Mouse (Mus musculus) liver, embryonic 15.5 days (tissue): ENCODE data around the gene Kcnj6. TPM values are rescaled to one million over a fixed set of nuclear protein-coding genes. Genes with fewer than 3 reads are reported as not detected.

Source experiments
- ATAC-seq: fragments of 200-750 bp; cut with Nextera tagmentation; 2 replicates; pipeline ENCODE4 v1.8.0; 2017; ENCODE audit warnings: moderate number of reproducible peaks, mild to moderate bottlenecking, moderate library complexity; ENCODE audit not compliant: insufficient read depth
- H3K27ac ChIP-seq: fragments of 300-500 bp; sonication (generic); replicated peaks from 2 replicates; pipeline ENCODE4 v1.5.1; 2015; ENCODE audit warnings: mild to moderate bottlenecking, inconsistent platforms
- H3K27me3 ChIP-seq: fragments of 300-500 bp; sonication (generic); 2 replicates; pipeline ENCODE4 v1.6.1; 2015; ENCODE audit warnings: mild to moderate bottlenecking, inconsistent platforms
- H3K36me3 ChIP-seq: fragments of 300-500 bp; sonication (generic); replicated peaks from 2 replicates; pipeline ENCODE4 v1.6.1; 2015; ENCODE audit warnings: moderate library complexity, mild to moderate bottlenecking, inconsistent platforms
- H3K4me1 ChIP-seq: fragments of 300-500 bp; sonication (generic); replicated peaks from 2 replicates; pipeline ENCODE4 v1.6.1; 2015; ENCODE audit warnings: inconsistent platforms
- H3K4me2 ChIP-seq: fragments of 300-500 bp; sonication (generic); 2 replicates; pipeline ENCODE4 v1.6.1; 2015; ENCODE audit warnings: moderate library complexity, mild to moderate bottlenecking, inconsistent platforms
- H3K4me3 ChIP-seq: fragments of 300-500 bp; sonication (generic); replicated peaks from 2 replicates; pipeline ENCODE4 v1.5.1; 2015; ENCODE audit warnings: mild to moderate bottlenecking, inconsistent platforms
- H3K9ac ChIP-seq: fragments of 300-500 bp; sonication (generic); 2 replicates; pipeline ENCODE4 v1.6.1; 2015; ENCODE audit warnings: moderate library complexity, mild to moderate bottlenecking, inconsistent platforms
- H3K9me3 ChIP-seq: fragments of 300-500 bp; sonication (generic); replicated peaks from 2 replicates; pipeline ENCODE4 v1.6.1; 2016; ENCODE audit warnings: inconsistent platforms
- WGBS: fragments of 180-500 bp; shearing (Covaris S2); methylation state at CpG from one replicate; pipeline ENCODE4 v1.1.7; 2015; ENCODE audit warnings: mixed read lengths; ENCODE audit not compliant: insufficient replicate concordance; 5-methylcytosine and 5-hydroxymethylcytosine counted together
- polyA plus RNA-seq: library from polyadenylated mRNA; unstranded; fragments of >200 nt; fragmentation: Nextera tagmentation; extraction: Ambion mirVana; gene quantifications from 2 replicates; pipeline ENCODE4 v1.2.1, GENCODE M21; 2015

Kcnj6 gene
- polyA plus RNA-seq, 1 experiment from 2014 or later: not detected

DNA sequence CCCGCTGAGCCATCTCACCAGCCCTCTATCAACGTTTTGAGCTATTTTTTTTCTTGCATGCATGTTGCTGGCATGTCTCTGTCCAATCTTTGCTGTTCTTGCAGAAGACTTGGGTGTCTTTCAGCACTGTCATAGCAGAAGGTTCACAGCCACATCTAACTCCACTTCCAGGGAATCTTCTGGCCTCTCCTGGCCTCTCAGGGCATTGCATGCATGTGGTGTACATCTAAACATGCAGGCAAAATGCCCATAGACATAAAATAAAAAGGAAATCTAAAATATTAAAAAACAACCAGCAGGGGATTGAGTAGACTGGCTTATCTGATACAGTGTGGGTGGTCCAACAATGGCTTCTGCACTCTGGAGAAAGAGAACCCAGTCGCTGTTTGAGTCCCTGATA is 262.0 kb downstream of the Kcnj6 start:
- WGBS: 51% methylated on average over 3 of the region's 3 CpGs
- no peak overlapping the region for H3K4me3 ChIP-seq
- no peaks in the 10 kb centered on the region for H3K4me1 ChIP-seq
- no peaks in the 10 kb centered on the region for H3K9me3 ChIP-seq
- H3K9ac ChIP-seq: no peak overlapping the region
- H3K27me3 ChIP-seq: no peaks in the 10 kb centered on the region
- H3K27ac ChIP-seq: no peak overlapping the region
- H3K4me2 ChIP-seq: no peak overlapping the region
- H3K36me3 ChIP-seq: no peaks in the 10 kb centered on the region
- ATAC-seq: no peak

DNA sequence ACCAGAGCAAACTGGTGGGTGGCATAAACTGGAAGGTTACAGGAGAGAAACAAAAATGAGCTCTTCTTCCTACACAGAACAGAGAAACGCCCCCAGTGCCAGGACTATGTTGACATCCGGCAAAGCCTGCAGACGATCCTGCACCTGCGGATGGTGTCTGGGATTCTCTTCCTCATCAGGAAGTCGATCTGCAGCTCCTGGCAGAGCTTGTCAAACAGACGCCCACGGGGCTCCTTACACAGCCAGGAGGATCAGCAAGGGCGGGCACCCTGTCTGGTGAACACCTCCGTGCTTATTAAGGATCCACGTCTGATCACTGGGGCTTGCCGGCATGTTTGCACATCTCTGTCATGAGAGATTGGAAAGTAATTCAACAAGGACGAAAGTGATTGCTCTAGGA is 266.5 kb downstream of the Kcnj6 start:
- Histone ChIP-seq H3K9me3 (no peaks in the 10 kb centered on the region), H3K27me3 (no peaks in the 10 kb centered on the region), H3K9ac (no peak overlapping the region), H3K4me2 (no peak overlapping the region), H3K4me1 (no peaks in the 10 kb centered on the region), H3K36me3 (no peaks in the 10 kb centered on the region), H3K4me3 (no peak overlapping the region), H3K27ac (no peak overlapping the region)
- ATAC-seq: no peak
- 49% methylated on average over 12 of the region's 12 CpGs for WGBS

DNA sequence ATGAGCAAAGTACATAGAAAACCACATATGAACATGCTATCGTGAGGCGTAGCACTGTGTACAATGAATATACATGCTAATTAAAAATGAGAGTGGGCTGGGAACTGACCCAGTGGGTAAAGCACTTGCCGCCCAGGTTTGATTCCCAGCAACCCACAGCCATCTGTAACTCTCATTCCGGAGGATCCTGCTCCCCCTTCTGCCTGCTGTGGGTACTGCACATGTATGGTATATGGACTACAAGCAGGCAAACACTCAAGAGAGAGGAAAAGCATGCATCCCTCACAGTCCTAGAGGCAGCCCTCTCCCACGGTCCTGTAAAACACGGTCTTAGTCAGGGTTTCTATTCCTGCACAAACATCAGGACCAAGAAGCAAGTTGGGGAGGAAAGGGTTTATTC is 268.3 kb downstream of the Kcnj6 start:
- Histone ChIP-seq H3K27me3 (peaks cover 8% of the 10 kb centered on the region; the same call in 1 of the 2 replicates), H3K36me3 (no peaks in the 10 kb centered on the region), H3K27ac (no peak overlapping the region), H3K4me2 (no peak overlapping the region), H3K9ac (no peak overlapping the region), H3K9me3 (no peaks in the 10 kb centered on the region), H3K4me3 (no peak overlapping the region), H3K4me1 (peaks cover 8% of the 10 kb centered on the region; the same call in 1 of the 2 replicates)
- ATAC-seq: no peak
- WGBS: 72% methylated on average over 6 of the region's 6 CpGs

DNA sequence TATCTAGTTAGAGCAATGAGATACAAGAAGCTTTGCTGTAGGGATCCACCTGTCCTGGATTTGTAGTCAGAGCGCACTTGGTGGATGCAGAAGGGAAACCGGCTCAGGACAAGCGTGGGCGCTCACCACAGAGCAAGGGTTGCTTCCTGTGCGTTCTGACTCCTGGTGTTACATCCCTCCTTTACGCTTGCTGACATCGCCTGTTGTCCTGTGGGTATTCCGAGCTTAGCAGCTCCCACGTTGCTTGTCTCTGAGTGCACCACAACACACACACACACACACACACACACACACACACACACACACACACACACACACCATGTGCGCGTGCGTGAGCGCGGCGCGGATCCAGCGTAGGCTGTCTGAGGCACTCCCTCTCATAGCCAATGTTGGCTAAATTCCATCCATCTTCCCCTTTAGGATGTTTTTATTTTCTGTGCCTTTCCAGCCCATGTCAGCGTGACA is 272.7 kb downstream of the Kcnj6 start:
- Histone ChIP-seq H3K36me3 (no peaks in the 10 kb centered on the region), H3K9ac (no peak overlapping the region), H3K4me1 (peaks cover 11% of the 10 kb centered on the region; the same call in 1 of the 2 replicates), H3K4me2 (peak overlapping the region; percentile 63), H3K27ac (no peak overlapping the region), H3K27me3 (peaks cover 19% of the 10 kb centered on the region; the same call in 1 of the 2 replicates), H3K9me3 (no peaks in the 10 kb centered on the region), H3K4me3 (peak overlapping the region; percentile 42)
- 4% methylated on average over 18 of the region's 18 CpGs for WGBS
- no peak for ATAC-seq

DNA sequence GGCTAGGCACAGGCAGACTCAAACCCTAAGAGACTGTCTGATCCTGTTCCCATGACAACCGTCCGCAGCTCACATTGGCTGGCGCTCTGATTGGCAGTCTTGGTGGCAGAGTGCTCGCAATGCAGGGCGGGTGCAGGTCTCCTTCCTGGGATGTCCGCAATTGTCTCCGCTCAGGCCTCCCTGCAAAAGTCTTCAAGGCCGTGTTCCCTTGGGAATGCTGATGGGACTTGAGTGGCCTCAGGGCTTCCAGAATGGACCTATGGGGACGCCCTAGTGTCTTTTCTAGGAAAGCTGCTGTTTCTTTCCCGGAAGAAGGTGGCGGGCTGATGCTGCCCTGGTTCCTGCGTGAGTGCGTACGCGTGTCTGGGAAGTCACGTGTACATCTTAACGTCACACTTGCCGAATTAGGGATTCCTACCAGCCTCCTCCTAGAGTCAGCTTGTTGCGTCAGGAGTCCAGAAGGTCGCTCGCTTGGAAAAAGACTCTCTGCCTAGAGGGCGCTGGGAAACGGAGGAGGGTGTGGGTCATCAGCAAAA is 273.4 kb downstream of the Kcnj6 start:
- H3K27ac ChIP-seq: no peak overlapping the region
- no peaks in the 10 kb centered on the region for H3K9me3 ChIP-seq
- H3K4me1 ChIP-seq: peaks cover 11% of the 10 kb centered on the region; the same call in 1 of the 2 replicates
- peaks cover 19% of the 10 kb centered on the region; the same call in 1 of the 2 replicates for H3K27me3 ChIP-seq
- no peaks in the 10 kb centered on the region for H3K36me3 ChIP-seq
- peak; percentile 31; the same call in 1 of the 2 replicates for ATAC-seq
- H3K4me2 ChIP-seq: peak overlapping the region; percentile 63
- H3K9ac ChIP-seq: no peak overlapping the region
- peak overlapping the region; percentile 42 for H3K4me3 ChIP-seq
- under 1% methylated on average over 23 of the region's 23 CpGs for WGBS

DNA sequence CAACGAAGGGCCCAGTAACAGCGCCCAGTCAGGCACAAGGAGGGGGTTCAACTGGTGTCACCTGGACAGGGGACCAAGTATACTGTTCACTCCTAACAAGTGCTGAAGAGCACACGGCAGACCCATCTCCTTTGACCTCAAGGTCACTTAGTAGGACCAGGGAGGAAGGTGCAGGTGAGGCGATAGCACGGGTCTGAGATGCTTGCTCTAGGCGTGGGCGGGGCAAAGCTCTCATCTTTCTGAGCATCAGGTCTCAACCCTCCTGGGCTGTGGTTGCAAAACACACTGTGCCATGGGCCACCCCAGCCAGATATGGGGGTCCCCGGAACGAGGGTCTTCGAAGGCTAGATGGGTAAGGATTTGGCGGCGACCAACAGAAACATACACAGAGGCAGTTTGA is 274.6 kb downstream of the Kcnj6 start:
- Histone ChIP-seq H3K4me2 (no peak overlapping the region), H3K9ac (no peak overlapping the region), H3K4me3 (no peak overlapping the region), H3K9me3 (no peaks in the 10 kb centered on the region), H3K4me1 (peaks cover 11% of the 10 kb centered on the region; the same call in 1 of the 2 replicates), H3K27me3 (peaks cover 19% of the 10 kb centered on the region; the same call in 1 of the 2 replicates), H3K36me3 (no peaks in the 10 kb centered on the region), H3K27ac (no peak overlapping the region)
- no peak for ATAC-seq
- WGBS: 59% methylated on average over 12 of the region's 12 CpGs

DNA sequence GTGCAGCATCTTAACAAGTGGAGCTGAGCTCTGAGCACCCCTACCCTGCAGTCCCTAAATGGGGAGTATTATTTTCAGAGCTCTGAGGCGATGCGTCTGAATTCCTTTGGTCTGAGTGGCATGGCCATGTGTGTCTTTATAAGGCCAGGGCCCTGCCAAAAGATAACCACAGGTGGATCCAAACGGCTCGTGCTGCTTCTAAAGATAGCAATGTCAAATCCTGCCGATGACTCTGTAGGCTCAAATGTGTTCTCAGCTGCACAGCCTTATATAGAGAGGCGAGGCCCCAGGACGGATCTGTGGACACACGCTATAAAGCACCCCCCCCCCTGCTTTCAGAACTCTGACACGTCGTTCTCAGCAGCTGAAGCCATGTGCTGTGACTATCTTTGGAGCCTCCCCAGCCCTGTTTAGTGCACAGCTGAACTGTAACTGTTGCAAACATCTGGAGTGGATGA is 275.9 kb downstream of the Kcnj6 start:
- Histone ChIP-seq H3K36me3 (no peaks in the 10 kb centered on the region), H3K27me3 (peaks cover 19% of the 10 kb centered on the region; the same call in 1 of the 2 replicates), H3K4me1 (peaks cover 11% of the 10 kb centered on the region; the same call in 1 of the 2 replicates), H3K9ac (no peak overlapping the region), H3K27ac (no peak overlapping the region), H3K9me3 (no peaks in the 10 kb centered on the region), H3K4me3 (no peak overlapping the region), H3K4me2 (no peak overlapping the region)
- WGBS: 58% methylated on average over 10 of the region's 10 CpGs
- ATAC-seq: no peak

DNA sequence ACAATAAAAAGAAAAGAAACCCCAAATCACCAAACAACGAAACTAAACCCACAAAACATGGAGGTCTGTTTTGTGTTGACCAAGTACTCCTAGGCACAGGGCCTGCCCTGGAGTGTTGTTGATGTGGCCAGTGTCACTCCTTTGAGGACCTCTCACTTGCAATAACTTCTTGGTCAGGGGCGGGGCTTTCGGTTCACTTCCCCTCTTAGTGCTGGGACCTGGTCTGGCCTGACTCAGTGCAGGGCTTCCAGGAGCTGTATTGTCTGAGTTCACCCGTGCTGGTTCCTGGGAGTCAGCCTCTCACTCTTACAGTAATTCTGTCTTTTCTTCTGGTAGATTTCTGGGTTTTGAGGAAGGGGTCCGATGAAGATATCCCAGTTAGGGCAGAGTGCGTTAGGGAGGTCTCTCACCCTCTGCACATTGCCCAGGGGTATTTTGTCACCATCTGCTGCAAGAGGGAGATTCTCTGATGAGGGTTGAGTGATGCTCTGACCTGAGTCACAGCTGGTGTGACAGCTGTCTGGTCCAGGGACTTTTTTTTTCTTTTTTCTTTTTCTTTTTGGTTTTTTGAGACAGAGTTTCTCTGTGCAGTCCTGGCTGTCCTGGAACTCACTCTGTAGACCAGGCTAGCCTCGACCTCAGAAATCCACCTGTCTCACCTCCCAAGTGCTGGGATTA is 276.9 kb downstream of the Kcnj6 start:
- Histone ChIP-seq H3K9ac (no peak overlapping the region), H3K4me1 (peaks cover 11% of the 10 kb centered on the region; the same call in 1 of the 2 replicates), H3K9me3 (no peaks in the 10 kb centered on the region), H3K4me2 (no peak overlapping the region), H3K27me3 (peaks cover 19% of the 10 kb centered on the region; the same call in 1 of the 2 replicates), H3K36me3 (no peaks in the 10 kb centered on the region), H3K4me3 (no peak overlapping the region), H3K27ac (no peak overlapping the region)
- ATAC-seq: no peak
- 42% methylated on average over 7 of the region's 7 CpGs for WGBS

DNA sequence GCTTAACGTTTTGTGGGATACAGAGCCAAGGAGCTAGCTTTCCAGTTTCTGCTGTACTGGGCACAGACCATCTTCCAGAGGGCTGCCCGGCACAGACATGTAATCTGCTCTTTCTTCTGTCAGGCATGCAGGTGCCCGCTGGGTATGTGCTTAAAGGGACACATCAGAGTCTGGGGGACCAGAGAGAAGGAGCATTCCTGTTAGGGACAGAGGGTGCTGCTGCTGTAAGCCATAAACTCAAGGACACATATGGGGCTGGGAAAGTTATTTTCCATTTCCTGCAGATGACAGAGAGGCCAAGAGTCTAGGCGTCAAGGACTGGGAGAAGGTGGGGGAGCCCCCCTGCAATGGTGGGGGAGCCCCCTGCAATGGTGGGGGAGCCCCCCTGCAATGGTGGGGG is 278.0 kb downstream of the Kcnj6 start:
- 49% methylated on average over 4 of the region's 4 CpGs for WGBS
- H3K27me3 ChIP-seq: peaks cover 14% of the 10 kb centered on the region
- no peak for ATAC-seq
- no peak overlapping the region for H3K9ac ChIP-seq
- no peak overlapping the region for H3K4me2 ChIP-seq
- 0 out of 2 replicates have a peak, but pooled peaks cover 4% of the 10 kb centered on the region for H3K4me1 ChIP-seq
- H3K9me3 ChIP-seq: no peaks in the 10 kb centered on the region
- no peak overlapping the region for H3K4me3 ChIP-seq
- no peaks in the 10 kb centered on the region for H3K36me3 ChIP-seq
- no peak overlapping the region for H3K27ac ChIP-seq

DNA sequence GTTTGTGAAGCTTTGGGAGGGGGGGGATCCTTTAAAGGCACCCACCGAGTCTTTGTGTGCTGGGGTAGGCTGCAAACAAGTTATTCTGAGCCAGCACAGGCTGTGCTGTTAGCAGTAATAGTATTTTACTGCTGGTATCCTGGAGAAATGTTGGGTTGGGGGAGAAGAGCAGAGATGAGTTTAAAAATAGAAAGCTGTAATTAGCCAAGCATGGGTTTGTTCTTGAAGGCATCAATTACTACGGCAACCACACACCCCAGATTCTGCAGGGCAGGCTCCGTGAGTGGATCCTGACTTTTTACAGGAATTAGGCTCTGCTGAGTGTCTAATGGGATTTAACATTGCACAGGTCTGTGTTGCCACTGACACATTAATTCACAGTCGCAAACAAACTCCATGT is 278.6 kb downstream of the Kcnj6 start:
- H3K4me1 ChIP-seq: peaks cover under 1% of the 10 kb centered on the region; the same call in 1 of the 2 replicates
- H3K9ac ChIP-seq: no peak overlapping the region
- ATAC-seq: no peak
- no peak overlapping the region for H3K4me2 ChIP-seq
- no peak overlapping the region for H3K27ac ChIP-seq
- H3K4me3 ChIP-seq: no peak overlapping the region
- H3K9me3 ChIP-seq: no peaks in the 10 kb centered on the region
- 53% methylated on average over 4 of the region's 4 CpGs for WGBS
- peaks cover 8% of the 10 kb centered on the region for H3K27me3 ChIP-seq
- no peaks in the 10 kb centered on the region for H3K36me3 ChIP-seq

DNA sequence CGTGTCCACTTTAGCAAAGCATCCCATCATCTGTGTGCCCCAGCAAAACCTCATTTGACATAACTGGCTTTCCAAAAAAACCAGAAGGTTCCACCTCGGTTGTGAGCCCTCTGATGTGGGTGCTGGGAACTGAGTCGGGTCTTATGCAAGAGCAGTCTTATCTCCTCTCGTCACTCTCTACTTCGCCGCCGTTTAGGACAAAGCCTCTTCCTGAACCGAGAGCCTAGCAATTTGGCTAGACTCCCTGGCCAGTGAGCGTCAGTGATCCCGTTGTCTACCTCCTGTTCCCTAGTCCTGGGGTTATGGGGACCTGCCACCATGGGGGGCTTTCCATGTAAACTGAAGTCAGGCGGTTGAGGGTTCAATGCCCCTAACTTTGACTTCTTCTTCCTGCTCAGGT is 280.4 kb downstream of the Kcnj6 start:
- Histone ChIP-seq H3K36me3 (no peaks in the 10 kb centered on the region), H3K9ac (no peak overlapping the region), H3K4me1 (peaks cover 7% of the 10 kb centered on the region; the same call in 1 of the 2 replicates), H3K9me3 (no peaks in the 10 kb centered on the region), H3K4me2 (no peak overlapping the region), H3K27ac (no peak overlapping the region), H3K27me3 (no peaks in the 10 kb centered on the region; the same call in 1 of the 2 replicates), H3K4me3 (no peak overlapping the region)
- WGBS: 74% methylated on average over 11 of the region's 11 CpGs
- no peak for ATAC-seq
